Mouse (Mus musculus) ES-Bruce4 (cell line): ENCODE measurements at regions not wholly inside any gene's neighbourhood (a gene's known extent, or its start where the extent isn't known, plus 50 kb on each side); places are given as distances from the start of the nearest gene placed in this dataset.

ENCODE experiments used
- H3K27ac ChIP-seq: 2 replicates; pipeline ENCODE4 v1.5.1; 2012; ENCODE audit warnings: low read length, inconsistent platforms; ENCODE audit not compliant: insufficient read depth
- H3K27me3 ChIP-seq: 2 replicates; pipeline ENCODE4 v1.6.1; 2012; ENCODE audit warnings: mild to moderate bottlenecking, low read length, inconsistent platforms; ENCODE audit not compliant: control insufficient read depth, poor library complexity, insufficient read depth, severe bottlenecking
- H3K36me3 ChIP-seq: 2 replicates; pipeline ENCODE4 v1.6.1; 2012; ENCODE audit warnings: inconsistent platforms, mild to moderate bottlenecking, low read length, moderate library complexity; ENCODE audit not compliant: control insufficient read depth, poor library complexity, insufficient read depth, severe bottlenecking
- H3K4me1 ChIP-seq: one replicate; pipeline ENCODE4 v1.8.1; 2011; ENCODE audit warnings: low read length; ENCODE audit not compliant: control insufficient read depth, insufficient read depth
- H3K4me3 ChIP-seq: 2 replicates; pipeline ENCODE4 v1.5.1; 2011; ENCODE audit warnings: low read depth, mild to moderate bottlenecking, low read length
- H3K9ac ChIP-seq: 2 replicates; pipeline ENCODE4 v1.6.1; 2012; ENCODE audit warnings: low read depth, mild to moderate bottlenecking, inconsistent platforms; ENCODE audit not compliant: poor library complexity, severe bottlenecking
- H3K9me3 ChIP-seq: replicated peaks from 2 replicates; pipeline ENCODE4 v1.6.1; 2012; ENCODE audit warnings: mild to moderate bottlenecking, low read length, inconsistent platforms; ENCODE audit not compliant: control insufficient read depth, poor library complexity, insufficient read depth, severe bottlenecking
- CTCF ChIP-seq: IDR thresholded peaks from one replicate; pipeline ENCODE4 v1.8.1; 2011; ENCODE audit warnings: low read depth, low read length
- EP300 ChIP-seq: IDR thresholded peaks from 2 replicates; pipeline ENCODE4 v1.6.1; 2011; ENCODE audit warnings: low read depth, low read length; ENCODE audit not compliant: insufficient read depth
- POLR2A ChIP-seq: IDR thresholded peaks from one replicate; pipeline ENCODE4 v1.8.1; 2011; ENCODE audit warnings: low read length; ENCODE audit not compliant: insufficient read depth

DNA sequence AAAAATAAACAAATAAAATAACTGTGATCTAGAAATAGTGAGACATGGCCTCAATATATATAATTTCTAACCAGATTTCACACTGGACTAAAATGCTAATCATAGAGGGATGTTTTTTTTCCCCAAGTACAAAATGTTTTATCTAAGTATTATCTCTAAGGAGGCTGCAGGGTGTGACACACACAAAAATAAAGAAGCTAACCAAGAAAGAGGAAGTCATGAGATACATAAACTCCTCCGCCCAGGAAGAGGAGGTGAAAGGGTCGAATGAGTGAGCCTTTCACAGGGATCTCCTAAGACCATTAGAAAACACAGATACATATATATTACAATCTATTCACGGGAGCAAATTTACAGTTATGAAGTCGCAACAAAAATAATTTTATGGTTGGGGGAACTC lies 623.7 kb upstream of the Adam5 start:
- TF ChIP-seq POLR2A (no peak), CTCF (no peak), EP300 (no peak)
- Histone ChIP-seq H3K27ac (no peak overlapping the region), H3K9ac (no peak overlapping the region), H3K27me3 (no peaks in the 10 kb centered on the region), H3K9me3 (no peaks in the 10 kb centered on the region), H3K36me3 (no peaks in the 10 kb centered on the region), H3K4me3 (no peak overlapping the region), H3K4me1 (no peaks in the 10 kb centered on the region)

DNA sequence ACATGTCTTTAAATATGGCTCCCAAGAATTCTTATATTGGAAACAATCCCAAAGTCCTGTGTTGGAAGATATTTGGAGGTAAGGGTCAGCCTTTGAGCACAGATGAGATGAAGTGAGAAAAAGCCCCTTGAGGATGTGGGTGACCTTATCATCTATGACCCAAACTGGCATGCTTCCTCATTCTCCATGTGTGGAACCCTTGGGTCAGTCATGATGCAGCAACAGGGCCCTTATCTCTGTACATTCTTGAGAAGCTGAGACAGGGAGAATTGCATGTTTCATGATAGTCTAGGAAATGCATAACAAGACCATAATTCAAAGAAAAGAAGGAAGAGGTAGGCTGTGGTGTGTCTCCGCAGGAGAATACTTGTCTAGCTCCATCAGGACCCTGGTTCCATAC lies 621.8 kb upstream of the Adam5 start:
- 0 out of 2 replicates have a peak, but pooled peaks cover 7% of the 10 kb centered on the region for H3K27me3 ChIP-seq
- no peak overlapping the region for H3K27ac ChIP-seq
- TF ChIP-seq CTCF (no peak), POLR2A (no peak), EP300 (no peak)
- no peaks in the 10 kb centered on the region for H3K4me1 ChIP-seq
- H3K4me3 ChIP-seq: no peak overlapping the region
- H3K9me3 ChIP-seq: no peaks in the 10 kb centered on the region
- H3K36me3 ChIP-seq: no peaks in the 10 kb centered on the region
- no peak overlapping the region for H3K9ac ChIP-seq

DNA sequence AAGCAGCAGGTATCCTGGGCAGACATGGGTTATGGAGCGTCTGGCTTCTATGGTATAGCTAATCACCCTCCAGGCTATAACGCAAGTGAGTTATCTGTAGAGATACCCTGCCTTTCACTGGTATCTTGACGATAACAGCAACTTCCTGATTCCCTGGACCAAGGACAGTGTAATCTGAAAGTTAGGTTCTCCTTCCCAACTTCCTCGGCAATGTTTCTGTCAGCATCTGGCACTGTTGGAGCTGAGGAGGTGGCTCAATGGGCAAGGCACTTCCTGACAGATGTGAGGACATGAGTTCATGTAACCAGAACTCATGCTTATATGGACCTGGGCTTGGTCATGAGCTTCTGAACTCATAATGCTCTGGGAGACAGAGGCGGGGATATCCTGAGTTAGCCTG lies 620.9 kb upstream of the Adam5 start:
- Histone ChIP-seq H3K4me1 (no peaks in the 10 kb centered on the region), H3K27me3 (0 out of 2 replicates have a peak, but pooled peaks cover 7% of the 10 kb centered on the region), H3K4me3 (no peak overlapping the region), H3K9ac (no peak overlapping the region), H3K36me3 (no peaks in the 10 kb centered on the region), H3K27ac (no peak overlapping the region), H3K9me3 (no peaks in the 10 kb centered on the region)
- TF ChIP-seq POLR2A: no peak
- no peak for TF ChIP-seq CTCF
- no peak for TF ChIP-seq EP300

DNA sequence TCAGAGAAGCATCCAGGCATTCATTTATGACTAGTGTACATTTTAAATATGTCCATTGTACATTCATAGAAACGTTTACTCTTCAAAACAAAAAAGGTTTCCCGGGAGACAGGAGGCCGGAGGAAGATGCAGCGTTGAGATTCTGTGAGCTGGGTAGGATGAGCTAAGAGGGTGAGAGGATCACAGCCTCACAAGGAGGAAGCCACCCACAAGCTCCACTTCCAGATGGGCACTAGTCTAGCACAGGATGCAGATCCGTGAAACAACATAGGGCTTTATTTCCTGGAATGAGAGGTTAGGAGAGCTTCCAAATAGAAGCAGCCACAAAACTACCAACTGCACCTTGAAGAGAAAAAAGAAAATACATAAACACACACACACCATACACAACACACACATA lies 619.4 kb upstream of the Adam5 start:
- no peak overlapping the region for H3K9ac ChIP-seq
- no peak overlapping the region for H3K4me3 ChIP-seq
- no peak for TF ChIP-seq CTCF
- no peak for TF ChIP-seq POLR2A
- no peak for TF ChIP-seq EP300
- H3K36me3 ChIP-seq: no peaks in the 10 kb centered on the region
- H3K9me3 ChIP-seq: no peaks in the 10 kb centered on the region
- H3K27me3 ChIP-seq: 0 out of 2 replicates have a peak, but pooled peaks cover 7% of the 10 kb centered on the region
- H3K4me1 ChIP-seq: no peaks in the 10 kb centered on the region
- H3K27ac ChIP-seq: no peak overlapping the region

DNA sequence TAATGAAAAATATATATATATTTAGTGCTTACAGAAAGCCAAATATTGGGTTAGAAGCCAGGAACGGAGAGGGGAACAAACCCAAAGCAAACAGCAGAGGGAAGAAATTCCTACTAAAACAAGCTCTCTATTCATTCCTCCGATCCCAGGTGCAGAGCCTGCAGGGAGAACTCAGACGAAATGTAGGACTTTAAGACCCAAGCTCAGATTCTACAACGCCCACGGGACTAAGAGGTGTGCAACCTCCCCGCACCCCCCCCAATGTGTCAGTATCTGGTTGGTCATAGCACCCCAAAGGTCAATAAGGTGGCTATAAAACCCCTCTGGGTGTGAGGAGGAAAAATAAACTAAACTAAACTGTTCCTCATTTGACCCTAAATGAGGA lies 616.9 kb upstream of the Adam5 start:
- H3K27ac ChIP-seq: no peak overlapping the region
- no peaks in the 10 kb centered on the region for H3K9me3 ChIP-seq
- no peak overlapping the region for H3K4me3 ChIP-seq
- no peak for TF ChIP-seq CTCF
- TF ChIP-seq POLR2A: no peak
- no peak for TF ChIP-seq EP300
- H3K36me3 ChIP-seq: no peaks in the 10 kb centered on the region
- H3K9ac ChIP-seq: no peak overlapping the region
- no peaks in the 10 kb centered on the region for H3K4me1 ChIP-seq
- H3K27me3 ChIP-seq: 0 out of 2 replicates have a peak, but pooled peaks cover 7% of the 10 kb centered on the region

DNA sequence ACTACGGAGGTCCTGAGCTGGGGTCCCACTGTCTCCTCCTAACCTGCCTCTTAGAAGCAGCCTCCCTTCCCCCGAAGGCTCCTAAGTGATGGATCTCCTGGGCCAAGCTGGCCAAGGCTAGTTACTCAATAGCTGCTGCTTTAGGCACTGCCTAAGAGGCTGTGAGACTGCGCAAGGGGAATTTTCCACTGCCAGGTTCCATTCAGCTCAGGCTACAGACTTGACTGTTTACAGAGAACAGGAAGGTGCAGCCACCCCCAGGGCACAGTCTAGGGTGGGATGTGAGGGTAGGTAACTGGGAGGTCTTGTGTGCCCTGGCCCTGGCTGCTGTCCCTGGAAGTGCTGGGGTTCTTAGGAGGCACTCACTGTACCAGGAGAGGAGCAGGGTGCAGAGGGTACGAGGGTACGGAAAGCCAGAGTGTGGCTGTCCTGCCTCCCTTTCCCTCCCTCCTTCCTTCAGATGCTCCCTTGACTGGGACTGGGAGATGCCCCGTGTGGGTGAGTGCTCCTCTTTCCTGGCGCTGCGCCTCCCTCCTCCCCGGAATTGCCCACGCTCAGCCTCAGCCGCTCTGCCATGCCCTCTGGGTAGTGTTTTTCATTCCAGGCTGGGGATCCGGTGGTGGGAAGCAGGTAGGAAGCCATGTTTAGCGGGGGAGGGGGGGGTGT lies 616.4 kb upstream of the Adam5 start:
- Histone ChIP-seq H3K4me1 (no peaks in the 10 kb centered on the region), H3K27me3 (0 out of 2 replicates have a peak, but pooled peaks cover 7% of the 10 kb centered on the region), H3K36me3 (no peaks in the 10 kb centered on the region), H3K9ac (no peak overlapping the region), H3K27ac (no peak overlapping the region), H3K9me3 (no peaks in the 10 kb centered on the region), H3K4me3 (no peak overlapping the region)
- TF ChIP-seq CTCF: no peak
- no peak for TF ChIP-seq POLR2A
- TF ChIP-seq EP300: no peak
